Mouse (Mus musculus) liver, embryonic 12.5 days (tissue): Measurements from ENCODE around the gene Gm47289. TPM values are rescaled to one million over a fixed set of nuclear protein-coding genes. Genes with fewer than 3 reads are reported as not detected.

Experiments used
- ATAC-seq: fragments of 200-750 bp; cut with Nextera tagmentation; 2 replicates; pipeline ENCODE4 v1.8.0; 2017; ENCODE audit warnings: moderate number of reproducible peaks, mild to moderate bottlenecking, moderate library complexity
- H3K27ac ChIP-seq: fragments of 300-500 bp; sonication (generic); 2 replicates; pipeline ENCODE4 v1.5.1; 2016; ENCODE audit warnings: mild to moderate bottlenecking
- H3K27me3 ChIP-seq: fragments of 300-500 bp; sonication (generic); replicated peaks from 2 replicates; pipeline ENCODE4 v1.6.1; 2016; ENCODE audit warnings: mild to moderate bottlenecking, moderate library complexity
- H3K36me3 ChIP-seq: fragments of 300-500 bp; sonication (generic); 2 replicates; pipeline ENCODE4 v1.6.1; 2016; ENCODE audit warnings: mild to moderate bottlenecking, moderate library complexity
- H3K4me1 ChIP-seq: fragments of 300-500 bp; sonication (generic); 2 replicates; pipeline ENCODE4 v1.6.1; 2016
- H3K4me2 ChIP-seq: fragments of 300-500 bp; sonication (generic); 2 replicates; pipeline ENCODE4 v1.6.1; 2016; ENCODE audit warnings: mild to moderate bottlenecking, moderate library complexity
- H3K4me3 ChIP-seq: fragments of 300-500 bp; sonication (generic); 2 replicates; pipeline ENCODE4 v1.5.1; 2016; ENCODE audit warnings: mild to moderate bottlenecking, moderate library complexity
- H3K9ac ChIP-seq: fragments of 300-500 bp; sonication (generic); 2 replicates; pipeline ENCODE4 v1.6.1; 2016; ENCODE audit warnings: mild to moderate bottlenecking, moderate library complexity
- H3K9me3 ChIP-seq: fragments of 300-500 bp; sonication (generic); replicated peaks from 2 replicates; pipeline ENCODE4 v1.6.1; 2016; ENCODE audit warnings: mild to moderate bottlenecking, moderate library complexity
- WGBS: fragments of 180-500 bp; shearing (Covaris S2); methylation state at CpG from one replicate; pipeline ENCODE4 v1.1.7; 2016; ENCODE audit not compliant: insufficient replicate concordance; 5-methylcytosine and 5-hydroxymethylcytosine counted together
- polyA plus RNA-seq: library from polyadenylated mRNA; unstranded; fragments of >200 nt; fragmentation: Nextera tagmentation; extraction: Ambion mirVana; gene quantifications from 2 replicates; pipeline ENCODE4 v1.2.1, GENCODE M21; 2016

The Gm47289 gene
- polyA plus RNA-seq, result not detected in 2 replicates

GRCm38 (mm10) chr9:119158861-119159260, at the start of gene Gm47289:
Gm47289 (plus strand) TSS chr9:119159161.
- no peak for ATAC-seq
- Histone ChIP-seq H3K27me3 (peaks cover 44% of the 10 kb centered on the region), H3K4me2 (no peak within 1 kb of the TSS), H3K4me1 (peaks cover 5% of the 10 kb centered on the region; the same call in 1 of the 2 replicates), H3K9me3 (no peaks in the 10 kb centered on the region), H3K27ac (no peak within 1 kb of the TSS), H3K9ac (no peak within 1 kb of the TSS), H3K4me3 (no peak within 1 kb of the TSS), H3K36me3 (no peaks in the 10 kb centered on the region)
- 35% methylated on average over 4 of the region's 4 CpGs for WGBS

GRCm38 (mm10) chr9:119109685-119110353, 49.1 kb upstream of the Gm47289 start:
- H3K4me3 ChIP-seq, result no peak overlapping the region
- ATAC-seq, result no peak
- H3K4me2 ChIP-seq, result no peak overlapping the region
- no peak overlapping the region for H3K27ac ChIP-seq
- no peaks in the 10 kb centered on the region for H3K4me1 ChIP-seq
- no peaks in the 10 kb centered on the region for H3K27me3 ChIP-seq
- H3K9me3 ChIP-seq, result no peaks in the 10 kb centered on the region
- H3K36me3 ChIP-seq, result no peaks in the 10 kb centered on the region
- 55% methylated on average over 12 of the region's 12 CpGs for WGBS
- no peak overlapping the region for H3K9ac ChIP-seq

- ATAC-seq, result no peak
- 58% methylated on average over 3 of the region's 3 CpGs for WGBS
- H3K36me3 ChIP-seq, result no peaks in the 10 kb centered on the region
- no peak overlapping the region for H3K4me3 ChIP-seq
- H3K27ac ChIP-seq, result no peak overlapping the region
- H3K27me3 ChIP-seq, result no peaks in the 10 kb centered on the region
- no peak overlapping the region for H3K4me2 ChIP-seq
- no peak overlapping the region for H3K9ac ChIP-seq
- H3K4me1 ChIP-seq, result no peaks in the 10 kb centered on the region
- H3K9me3 ChIP-seq, result no peaks in the 10 kb centered on the region
These were observed 48.3 kb upstream of the Gm47289 start for GRCm38 (mm10) chr9:119110640-119111039.

- Histone ChIP-seq H3K4me1 (no peaks in the 10 kb centered on the region), H3K27ac (no peak overlapping the region), H3K9ac (no peak overlapping the region), H3K4me3 (no peak overlapping the region), H3K9me3 (no peaks in the 10 kb centered on the region), H3K27me3 (no peaks in the 10 kb centered on the region), H3K4me2 (no peak overlapping the region), H3K36me3 (no peaks in the 10 kb centered on the region)
- 69% methylated on average over 17 of the region's 17 CpGs for WGBS
- ATAC-seq, result no peak
These were observed 44.0 kb upstream of the Gm47289 start for GRCm38 (mm10) chr9:119114911-119115310.

- no peaks in the 10 kb centered on the region for H3K36me3 ChIP-seq
- H3K27me3 ChIP-seq, result no peaks in the 10 kb centered on the region
- H3K9me3 ChIP-seq, result no peaks in the 10 kb centered on the region
- H3K27ac ChIP-seq, result no peak overlapping the region
- H3K4me3 ChIP-seq, result no peak overlapping the region
- WGBS, result 73% methylated on average over 19 of the region's 19 CpGs
- no peak overlapping the region for H3K9ac ChIP-seq
- ATAC-seq, result no peak
- no peak overlapping the region for H3K4me2 ChIP-seq
- no peaks in the 10 kb centered on the region for H3K4me1 ChIP-seq
These were observed 39.4 kb upstream of the Gm47289 start for GRCm38 (mm10) chr9:119119409-119120167.

- H3K4me1 ChIP-seq, result no peaks in the 10 kb centered on the region
- no peak overlapping the region for H3K4me3 ChIP-seq
- no peak overlapping the region for H3K4me2 ChIP-seq
- H3K36me3 ChIP-seq, result no peaks in the 10 kb centered on the region
- ATAC-seq, result no peak
- no peak overlapping the region for H3K9ac ChIP-seq
- no peaks in the 10 kb centered on the region for H3K9me3 ChIP-seq
- 46% methylated on average over 3 of the region's 3 CpGs for WGBS
- H3K27me3 ChIP-seq, result no peaks in the 10 kb centered on the region
- H3K27ac ChIP-seq, result no peak overlapping the region
These were observed 38.8 kb upstream of the Gm47289 start for GRCm38 (mm10) chr9:119120168-119120560.

- H3K4me2 ChIP-seq, result no peak overlapping the region
- 72% methylated on average over 18 of the region's 18 CpGs for WGBS
- no peaks in the 10 kb centered on the region for H3K36me3 ChIP-seq
- H3K4me1 ChIP-seq, result no peaks in the 10 kb centered on the region
- no peak overlapping the region for H3K9ac ChIP-seq
- ATAC-seq, result no peak
- H3K9me3 ChIP-seq, result no peaks in the 10 kb centered on the region
- H3K27me3 ChIP-seq, result no peaks in the 10 kb centered on the region
- no peak overlapping the region for H3K4me3 ChIP-seq
- H3K27ac ChIP-seq, result no peak overlapping the region
These were observed 36.2 kb upstream of the Gm47289 start for GRCm38 (mm10) chr9:119122596-119123369.

- Histone ChIP-seq H3K9me3 (no peaks in the 10 kb centered on the region), H3K36me3 (no peaks in the 10 kb centered on the region), H3K4me3 (no peak overlapping the region), H3K9ac (no peak overlapping the region), H3K4me1 (no peaks in the 10 kb centered on the region), H3K4me2 (no peak overlapping the region), H3K27me3 (no peaks in the 10 kb centered on the region), H3K27ac (no peak overlapping the region)
- no peak for ATAC-seq
- 69% methylated on average over 12 of the region's 12 CpGs for WGBS
These were observed 30.4 kb upstream of the Gm47289 start for GRCm38 (mm10) chr9:119128436-119129181.

- no peaks in the 10 kb centered on the region for H3K36me3 ChIP-seq
- WGBS, result 18% methylated on average over 5 of the region's 5 CpGs
- H3K4me2 ChIP-seq, result no peak overlapping the region
- H3K4me1 ChIP-seq, result no peaks in the 10 kb centered on the region
- H3K9ac ChIP-seq, result no peak overlapping the region
- no peak for ATAC-seq
- no peak overlapping the region for H3K27ac ChIP-seq
- no peaks in the 10 kb centered on the region for H3K9me3 ChIP-seq
- H3K4me3 ChIP-seq, result no peak overlapping the region
- no peaks in the 10 kb centered on the region for H3K27me3 ChIP-seq
These were observed 28.3 kb upstream of the Gm47289 start for GRCm38 (mm10) chr9:119130692-119131091.

GRCm38 (mm10) chr9:119138836-119139235, 20.1 kb upstream of the Gm47289 start:
- Histone ChIP-seq H3K9me3 (no peaks in the 10 kb centered on the region), H3K9ac (no peak overlapping the region), H3K36me3 (no peaks in the 10 kb centered on the region), H3K4me3 (no peak overlapping the region), H3K4me1 (no peaks in the 10 kb centered on the region), H3K27ac (no peak overlapping the region), H3K27me3 (0 out of 2 replicates have a peak, but pooled peaks cover 3% of the 10 kb centered on the region), H3K4me2 (no peak overlapping the region)
- ATAC-seq, result no peak
- 52% methylated on average over 2 of the region's 2 CpGs for WGBS

GRCm38 (mm10) chr9:119142066-119142465, 16.9 kb upstream of the Gm47289 start:
- 57% methylated on average over 5 of the region's 5 CpGs for WGBS
- no peaks in the 10 kb centered on the region for H3K9me3 ChIP-seq
- ATAC-seq, result no peak
- no peak overlapping the region for H3K4me2 ChIP-seq
- no peak overlapping the region for H3K4me3 ChIP-seq
- H3K27me3 ChIP-seq, result 0 out of 2 replicates have a peak, but pooled peaks cover 3% of the 10 kb centered on the region
- no peak overlapping the region for H3K9ac ChIP-seq
- H3K4me1 ChIP-seq, result no peaks in the 10 kb centered on the region
- no peaks in the 10 kb centered on the region for H3K36me3 ChIP-seq
- H3K27ac ChIP-seq, result no peak overlapping the region
